Mouse (Mus musculus) megakaryocyte, embryonic 14.5 days (primary cell): ENCODE measurements around the gene Cbr1.

Source experiments
- FLI1 ChIP-seq: IDR thresholded peaks from 2 replicates; pipeline ENCODE4 v1.6.1; 2012; ENCODE audit warnings: low read length, inconsistent platforms, mixed read lengths
- GATA1 ChIP-seq: IDR thresholded peaks from 3 replicates; pipeline ENCODE4 v1.6.1; 2012; ENCODE audit warnings: mixed read lengths, low read length, inconsistent platforms, borderline replicate concordance

DNA sequence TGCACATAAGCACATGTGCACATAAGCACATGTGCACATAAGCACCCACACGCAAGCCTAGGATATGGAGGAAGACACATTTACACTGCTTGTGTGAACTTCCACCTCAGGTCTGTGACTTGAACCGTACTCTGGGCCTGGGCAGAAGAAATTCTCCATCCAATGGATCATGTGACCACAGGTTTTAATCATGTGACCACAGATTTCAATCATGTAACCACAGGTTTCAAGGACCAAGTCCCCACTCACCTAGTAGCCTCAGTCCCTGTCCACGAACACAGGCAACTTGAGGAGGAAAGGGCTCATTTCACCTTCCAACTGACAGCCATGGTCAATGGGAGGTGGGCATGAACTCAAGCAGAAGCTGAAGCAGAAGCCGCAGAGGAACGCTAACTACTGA is 32.2 kb upstream of the Cbr1 start:
- TF ChIP-seq GATA1 = no peak
- TF ChIP-seq FLI1 = no peak
